Mouse (Mus musculus) heart, embryonic 12.5 days (tissue): ENCODE results near the gene Insl3. TPM values are rescaled to one million over a fixed set of nuclear protein-coding genes. Genes with fewer than 3 reads are reported as not detected.

Experiments used
- ATAC-seq: fragments of 200-750 bp; cut with Nextera tagmentation; 2 replicates; pipeline ENCODE4 v1.8.0; 2017; ENCODE audit warnings: moderate TSS enrichment, moderate library complexity; ENCODE audit not compliant: insufficient number of reproducible peaks, low FRiP score
- H3K27ac ChIP-seq: fragments of 300-500 bp; sonication (generic); 2 replicates; pipeline ENCODE4 v1.5.1; 2016; ENCODE audit warnings: mild to moderate bottlenecking, moderate library complexity; ENCODE audit not compliant: poor library complexity, severe bottlenecking
- H3K27me3 ChIP-seq: fragments of 300-500 bp; sonication (generic); replicated peaks from 2 replicates; pipeline ENCODE4 v1.6.1; 2016; ENCODE audit warnings: mild to moderate bottlenecking, moderate library complexity
- H3K36me3 ChIP-seq: fragments of 300-500 bp; sonication (generic); 2 replicates; pipeline ENCODE4 v1.6.1; 2016; ENCODE audit warnings: mild to moderate bottlenecking, moderate library complexity
- H3K4me1 ChIP-seq: fragments of 300-500 bp; sonication (generic); replicated peaks from 2 replicates; pipeline ENCODE4 v1.6.1; 2016; ENCODE audit warnings: mild to moderate bottlenecking
- H3K4me2 ChIP-seq: fragments of 300-500 bp; sonication (generic); 2 replicates; pipeline ENCODE4 v1.6.1; 2016; ENCODE audit warnings: mild to moderate bottlenecking, moderate library complexity
- H3K4me3 ChIP-seq: fragments of 300-500 bp; sonication (generic); 2 replicates; pipeline ENCODE4 v1.5.1; 2016; ENCODE audit warnings: mild to moderate bottlenecking
- H3K9ac ChIP-seq: fragments of 300-500 bp; sonication (generic); 2 replicates; pipeline ENCODE4 v1.6.1; 2016; ENCODE audit warnings: mild to moderate bottlenecking, moderate library complexity
- H3K9me3 ChIP-seq: fragments of 300-500 bp; sonication (generic); replicated peaks from 2 replicates; pipeline ENCODE4 v1.6.1; 2016; ENCODE audit warnings: mild to moderate bottlenecking, moderate library complexity
- WGBS: fragments of 180-500 bp; shearing (Covaris S2); methylation state at CpG from one replicate; pipeline ENCODE4 v1.1.7; 2016; 5-methylcytosine and 5-hydroxymethylcytosine counted together
- polyA plus RNA-seq: library from polyadenylated mRNA; unstranded; fragments of >200 nt; fragmentation: Nextera tagmentation; extraction: Ambion mirVana; gene quantifications from 2 replicates; pipeline ENCODE4 v1.2.1, GENCODE M21; 2016

Gene Insl3
- polyA plus RNA-seq, 1 experiment from 2014 or later = 2.4 TPM

DNA sequence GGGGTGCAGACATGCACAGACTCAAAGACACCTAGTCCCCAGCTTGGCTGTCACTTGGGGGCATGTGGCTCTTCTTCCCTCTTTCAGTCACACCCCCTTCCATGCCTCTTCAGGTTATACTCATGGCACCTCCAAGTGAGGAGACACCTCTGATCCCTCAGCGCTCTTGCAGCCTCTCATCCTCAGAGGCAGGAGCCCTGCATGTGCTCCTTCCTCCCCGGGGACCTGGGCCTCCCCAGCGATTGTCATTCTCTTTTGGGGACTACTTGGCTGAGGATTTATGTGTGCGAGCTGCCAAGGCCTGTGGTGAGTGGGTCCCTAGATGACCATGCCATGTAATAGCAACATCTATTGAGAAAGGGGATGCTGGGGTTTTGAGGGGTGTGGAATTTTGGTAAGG is 10.8 kb upstream of the Insl3 start:
- no peak for ATAC-seq
- Histone ChIP-seq H3K4me1 (peaks cover 27% of the 10 kb centered on the region), H3K9me3 (no peaks in the 10 kb centered on the region), H3K4me2 (peak overlapping the region; percentile 88; the same call in 1 of the 2 replicates), H3K9ac (no peak overlapping the region), H3K27me3 (peaks cover 60% of the 10 kb centered on the region), H3K4me3 (no peak overlapping the region), H3K27ac (no peak overlapping the region), H3K36me3 (peaks cover 6% of the 10 kb centered on the region; the same call in 1 of the 2 replicates)
- 64% methylated on average over 4 of the region's 4 CpGs for WGBS

DNA sequence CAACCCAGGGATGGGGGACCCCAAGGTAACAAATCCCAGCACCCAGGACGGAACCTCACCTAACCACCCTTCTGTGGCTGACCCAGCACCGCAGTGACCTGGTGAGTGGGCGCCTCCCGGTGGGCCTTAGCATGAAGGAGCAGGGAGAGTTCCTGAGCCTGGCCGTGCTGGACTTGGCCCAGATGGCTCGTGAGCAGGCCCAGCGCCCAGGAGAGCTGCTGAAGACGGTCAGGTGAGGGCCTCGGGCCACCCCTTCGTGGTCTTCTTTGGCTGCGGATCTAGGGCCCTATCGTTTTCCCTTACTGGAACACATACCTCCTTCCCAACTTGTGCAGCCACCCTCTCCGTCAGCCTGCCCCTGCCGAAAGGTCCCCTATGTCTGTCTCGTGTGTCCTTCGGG is 9.9 kb upstream of the Insl3 start:
- no peak overlapping the region for H3K9ac ChIP-seq
- peaks cover 69% of the 10 kb centered on the region for H3K27me3 ChIP-seq
- H3K27ac ChIP-seq = no peak overlapping the region
- peak overlapping the region; percentile 41 for H3K4me3 ChIP-seq
- H3K4me2 ChIP-seq = peak overlapping the region; percentile 69
- ATAC-seq = no peak
- WGBS = 31% methylated on average over 16 of the region's 16 CpGs
- H3K9me3 ChIP-seq = no peaks in the 10 kb centered on the region
- peaks cover 27% of the 10 kb centered on the region for H3K4me1 ChIP-seq
- peaks cover 6% of the 10 kb centered on the region; the same call in 1 of the 2 replicates for H3K36me3 ChIP-seq

DNA sequence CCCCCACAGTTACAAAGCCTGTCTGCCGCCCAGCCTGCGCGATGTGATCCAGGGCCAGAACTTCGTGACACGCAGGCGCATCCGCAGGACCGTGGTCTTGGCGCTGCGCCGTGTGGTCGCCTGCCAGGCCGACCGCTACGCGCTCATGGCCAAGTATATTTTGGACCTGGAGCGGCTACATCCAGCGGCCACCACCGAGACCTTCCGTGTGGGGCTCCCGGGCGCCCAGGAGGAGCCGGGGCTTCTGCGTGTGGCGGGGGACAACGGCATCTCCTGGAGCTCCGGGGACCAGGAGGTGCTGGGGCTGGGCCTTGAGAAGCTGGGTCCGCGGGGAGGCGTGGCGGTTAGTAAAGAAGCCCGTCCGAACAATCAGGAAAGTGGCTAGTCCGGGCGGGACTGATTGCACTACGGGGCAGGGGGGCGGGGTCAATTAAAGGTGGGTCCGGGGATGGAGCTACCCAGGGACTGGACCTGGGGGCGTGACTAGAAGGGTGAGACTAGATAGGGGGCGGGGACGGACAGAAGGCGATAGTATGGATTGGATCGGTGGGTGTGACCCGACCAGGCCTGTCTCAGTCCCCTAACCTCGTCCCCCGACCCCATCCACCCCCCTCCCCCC is 9.4 kb upstream of the Insl3 start:
- Histone ChIP-seq H3K4me2 (peak overlapping the region; percentile 69), H3K4me3 (peak overlapping the region; percentile 41), H3K27me3 (peaks cover 74% of the 10 kb centered on the region), H3K4me1 (peaks cover 27% of the 10 kb centered on the region), H3K36me3 (peaks cover 6% of the 10 kb centered on the region; the same call in 1 of the 2 replicates), H3K27ac (no peak overlapping the region), H3K9me3 (no peaks in the 10 kb centered on the region), H3K9ac (0 out of 2 replicates have a peak overlapping the region, but pooled peaks have one; percentile 23)
- 10% methylated on average over 46 of the region's 46 CpGs for WGBS
- peak; percentile 9; the same call in 1 of the 2 replicates for ATAC-seq

GRCm38 (mm10) chr8:71680471-71680870 is 8.5 kb upstream of the Insl3 start:
- ATAC-seq = no peak
- Histone ChIP-seq H3K9ac (no peak overlapping the region), H3K4me3 (no peak overlapping the region), H3K4me1 (peaks cover 27% of the 10 kb centered on the region), H3K9me3 (no peaks in the 10 kb centered on the region), H3K27ac (no peak overlapping the region), H3K27me3 (peaks cover 82% of the 10 kb centered on the region), H3K4me2 (peak overlapping the region; percentile 8; the same call in 1 of the 2 replicates), H3K36me3 (peaks cover 6% of the 10 kb centered on the region; the same call in 1 of the 2 replicates)
- 16% methylated on average over 21 of the region's 21 CpGs for WGBS

GRCm38 (mm10) chr8:71681369-71681915 is 7.6 kb upstream of the Insl3 start:
- Histone ChIP-seq H3K36me3 (peaks cover 6% of the 10 kb centered on the region; the same call in 1 of the 2 replicates), H3K4me1 (peaks cover 30% of the 10 kb centered on the region), H3K9me3 (no peaks in the 10 kb centered on the region), H3K9ac (no peak overlapping the region), H3K4me3 (no peak overlapping the region), H3K4me2 (no peak overlapping the region), H3K27ac (no peak overlapping the region), H3K27me3 (peaks cover 92% of the 10 kb centered on the region)
- no peak for ATAC-seq
- 16% methylated on average over 18 of the region's 18 CpGs for WGBS

DNA sequence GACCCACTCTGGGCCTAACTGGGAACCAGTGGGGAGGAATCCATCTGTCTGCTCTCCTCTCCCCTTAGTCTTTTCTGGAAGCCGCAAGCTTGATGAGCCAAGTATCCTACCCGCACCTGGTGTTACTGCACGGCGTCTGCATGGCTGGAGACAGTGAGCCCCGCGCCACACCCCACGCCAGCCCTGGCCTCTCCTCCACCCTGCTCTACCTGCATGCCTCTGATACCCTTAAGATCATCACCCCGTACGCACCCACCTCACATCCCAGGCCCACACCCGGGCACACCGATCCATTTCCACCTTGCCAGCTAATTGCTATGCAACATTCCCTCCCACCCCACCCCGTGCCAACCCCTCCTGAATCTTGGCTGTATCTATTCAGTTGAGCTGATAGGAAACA is 6.2 kb upstream of the Insl3 start:
- Histone ChIP-seq H3K36me3 (peaks cover 6% of the 10 kb centered on the region; the same call in 1 of the 2 replicates), H3K9me3 (no peaks in the 10 kb centered on the region), H3K4me3 (no peak overlapping the region), H3K27me3 (peaks cover 100% of the 10 kb centered on the region), H3K27ac (no peak overlapping the region), H3K4me2 (no peak overlapping the region), H3K4me1 (peaks cover 33% of the 10 kb centered on the region), H3K9ac (no peak overlapping the region)
- WGBS = 75% methylated on average over 12 of the region's 12 CpGs
- no peak for ATAC-seq

DNA sequence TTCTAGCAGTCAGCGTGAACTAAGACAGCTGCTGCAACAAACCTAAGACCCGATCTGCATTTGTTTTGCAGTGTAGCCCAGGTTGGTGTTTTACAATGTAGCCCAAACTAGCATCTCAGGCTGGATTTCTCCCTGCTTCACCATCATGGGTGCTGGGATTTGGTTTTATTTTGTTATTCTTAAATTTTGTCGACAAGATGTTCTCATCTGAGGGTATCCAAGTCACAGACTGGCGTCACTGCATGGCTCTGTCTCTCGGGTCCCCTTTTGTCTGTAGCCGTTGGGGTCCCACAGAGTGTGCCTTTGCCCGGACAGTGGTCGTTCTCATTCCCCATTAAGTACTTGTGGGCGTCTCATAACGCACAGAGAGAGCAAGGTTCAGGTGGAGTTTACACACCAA is 4.3 kb upstream of the Insl3 start:
- 38% methylated on average over 10 of the region's 10 CpGs for WGBS
- no peak overlapping the region for H3K4me2 ChIP-seq
- no peak overlapping the region for H3K4me3 ChIP-seq
- no peak overlapping the region for H3K27ac ChIP-seq
- no peak overlapping the region for H3K9ac ChIP-seq
- peaks cover 100% of the 10 kb centered on the region for H3K27me3 ChIP-seq
- peaks cover 6% of the 10 kb centered on the region; the same call in 1 of the 2 replicates for H3K36me3 ChIP-seq
- no peaks in the 10 kb centered on the region for H3K9me3 ChIP-seq
- no peak for ATAC-seq
- peaks cover 26% of the 10 kb centered on the region for H3K4me1 ChIP-seq

DNA sequence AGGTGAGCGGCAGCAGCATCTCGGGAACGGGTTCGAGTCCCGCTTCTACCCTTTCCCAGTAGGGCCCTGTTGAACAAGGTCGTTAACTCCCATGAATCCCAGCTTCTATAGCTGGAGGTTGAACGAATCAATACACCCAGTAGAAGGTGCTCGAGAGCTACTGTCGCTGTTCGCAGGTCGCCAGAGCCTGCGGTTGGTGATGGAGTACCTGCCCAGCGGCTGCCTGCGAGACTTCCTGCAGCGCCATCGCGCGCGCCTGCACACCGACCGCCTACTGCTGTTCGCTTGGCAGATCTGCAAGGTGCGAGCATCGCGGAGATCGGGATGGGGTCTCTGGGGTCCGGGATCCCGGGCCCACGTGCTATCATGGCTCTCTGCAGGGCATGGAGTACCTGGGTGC is 3.4 kb upstream of the Insl3 start:
- WGBS = 11% methylated on average over 29 of the region's 29 CpGs
- H3K4me3 ChIP-seq = peak overlapping the region; percentile 30
- peaks cover 6% of the 10 kb centered on the region; the same call in 1 of the 2 replicates for H3K36me3 ChIP-seq
- H3K9me3 ChIP-seq = no peaks in the 10 kb centered on the region
- no peak overlapping the region for H3K9ac ChIP-seq
- H3K4me2 ChIP-seq = peak overlapping the region; percentile 57
- H3K27ac ChIP-seq = no peak overlapping the region
- H3K4me1 ChIP-seq = peaks cover 19% of the 10 kb centered on the region
- no peak for ATAC-seq
- H3K27me3 ChIP-seq = peaks cover 100% of the 10 kb centered on the region

DNA sequence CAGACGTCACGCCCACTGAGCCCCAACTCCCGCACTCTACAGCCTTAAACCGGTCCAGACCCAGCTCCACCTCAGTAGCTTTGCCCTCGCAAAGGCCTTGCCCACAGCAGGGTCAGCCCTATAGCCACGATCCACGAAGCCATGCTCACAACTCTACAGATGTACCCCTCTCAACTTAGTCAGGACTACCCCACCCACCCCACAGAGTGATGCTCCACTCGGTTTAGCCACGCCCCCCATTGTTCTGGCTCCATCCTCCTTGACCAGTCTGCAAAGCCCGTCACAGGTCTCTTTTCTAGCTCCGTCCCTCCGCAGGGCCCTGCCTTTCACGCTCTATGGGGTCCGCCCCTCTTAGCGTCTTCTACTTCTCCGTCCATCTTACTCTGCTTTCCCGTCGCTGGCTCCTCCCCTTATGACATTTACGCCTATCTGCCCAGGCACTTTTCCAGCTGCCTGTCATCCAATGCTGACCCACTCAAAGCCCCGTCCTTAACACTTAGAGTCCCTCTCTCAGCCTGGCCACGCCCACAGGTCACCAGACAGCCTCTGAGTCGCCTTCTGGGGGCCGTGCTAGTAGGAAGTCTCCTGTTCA is 2.8 kb upstream of the Insl3 start:
- H3K4me3 ChIP-seq = peak overlapping the region; percentile 30

GRCm38 (mm10) chr8:71687616-71688015 is 1.4 kb upstream of the Insl3 start:
- H3K4me2 ChIP-seq = no peak overlapping the region
- 0 out of 2 replicates have a peak overlapping the region, but pooled peaks have one; percentile 7 for H3K4me3 ChIP-seq
- ATAC-seq = no peak
- H3K27ac ChIP-seq = no peak overlapping the region
- H3K4me1 ChIP-seq = peaks cover 19% of the 10 kb centered on the region
- no peak overlapping the region for H3K9ac ChIP-seq
- H3K36me3 ChIP-seq = peaks cover 6% of the 10 kb centered on the region; the same call in 1 of the 2 replicates
- H3K9me3 ChIP-seq = no peaks in the 10 kb centered on the region
- peaks cover 100% of the 10 kb centered on the region for H3K27me3 ChIP-seq
- WGBS = 11% methylated on average over 8 of the region's 8 CpGs

More for the DNA sequence above, 2.8 kb upstream of the Insl3 start:
- H3K9me3 ChIP-seq = no peaks in the 10 kb centered on the region
- peak overlapping the region; percentile 57 for H3K4me2 ChIP-seq
- 6% methylated on average over 23 of the region's 23 CpGs for WGBS
- no peak overlapping the region for H3K27ac ChIP-seq
- H3K9ac ChIP-seq = no peak overlapping the region
- H3K36me3 ChIP-seq = peaks cover 6% of the 10 kb centered on the region; the same call in 1 of the 2 replicates
- H3K4me1 ChIP-seq = peaks cover 17% of the 10 kb centered on the region
- peaks cover 100% of the 10 kb centered on the region for H3K27me3 ChIP-seq
- peak; percentile 58 for ATAC-seq

- no peak for ATAC-seq
- Histone ChIP-seq H3K4me1 (peaks cover 12% of the 10 kb centered on the region), H3K4me3 (0 out of 2 replicates have a peak overlapping the region, but pooled peaks have one; percentile 12), H3K9me3 (peaks cover 3% of the 10 kb centered on the region; the same call in 1 of the 2 replicates), H3K4me2 (peak overlapping the region; percentile 40), H3K9ac (no peak overlapping the region), H3K36me3 (no peaks in the 10 kb centered on the region), H3K27me3 (peaks cover 91% of the 10 kb centered on the region), H3K27ac (no peak overlapping the region)
- 9% methylated on average over 30 of the region's 30 CpGs for WGBS
Observed at GRCm38 (mm10) chr8:71692509-71692908, 3.5 kb downstream of the Insl3 start.
